Mouse (Mus musculus) ES-E14 (cell line): ENCODE data around the gene Foxo1. TPM values are rescaled to one million over a fixed set of nuclear protein-coding genes. Genes with fewer than 3 reads are reported as not detected.

ENCODE experiments used
- DNase-seq: peaks from one replicate; pipeline ENCODE4 v3.0.0-alpha.2; 2013; ENCODE audit warnings: low read depth, low spot score
- H3K27ac ChIP-seq: 2 replicates; pipeline ENCODE4 v1.5.1; 2012; ENCODE audit warnings: low read depth, mild to moderate bottlenecking, low read length, moderate library complexity, mixed read lengths; ENCODE audit not compliant: poor library complexity, insufficient read depth, severe bottlenecking
- H3K36me3 ChIP-seq: 2 replicates; pipeline ENCODE4 v1.6.1; 2012; ENCODE audit warnings: mild to moderate bottlenecking, low read length, moderate library complexity, mixed read lengths; ENCODE audit not compliant: control insufficient read depth, poor library complexity, insufficient read depth, severe bottlenecking
- H3K4me1 ChIP-seq, 2 experiments: fragments of 150-350 bp in 1 of 2; sonication (generic) in 1 of 2; 2 replicates each; pipeline ENCODE4 v1.6.1; 2012; ENCODE audit warnings: low read length in 2 of 2, mild to moderate bottlenecking in 1 of 2, mixed read lengths in 1 of 2; ENCODE audit not compliant: control insufficient read depth in 2 of 2, insufficient read depth in 2 of 2, poor library complexity in 1 of 2
- H3K4me3 ChIP-seq, 2 experiments: fragments of 150-350 bp in 1 of 2; sonication (generic) in 1 of 2; 2 replicates each; pipeline ENCODE4 v1.5.1; 2012; ENCODE audit warnings: low read length in 2 of 2, low read depth in 1 of 2, mild to moderate bottlenecking in 1 of 2, mixed read lengths in 1 of 2; ENCODE audit not compliant: insufficient read depth in 1 of 2, poor library complexity in 1 of 2, severe bottlenecking in 1 of 2
- H3K9ac ChIP-seq: 2 replicates; pipeline ENCODE4 v1.6.1; 2012; ENCODE audit warnings: low read depth, mild to moderate bottlenecking, low read length, mixed read lengths; ENCODE audit not compliant: poor library complexity, insufficient read depth, severe bottlenecking
- H3K9me3 ChIP-seq: fragments of 150-350 bp; sonication (generic); 2 replicates; pipeline ENCODE4 v1.6.1; 2012; ENCODE audit warnings: low read depth, mild to moderate bottlenecking, low read length; ENCODE audit not compliant: control insufficient read depth, insufficient read depth
- CHD2 ChIP-seq: IDR thresholded peaks from 2 replicates; pipeline ENCODE4 v1.6.1; 2014; ENCODE audit warnings: mild to moderate bottlenecking, low read depth, low read length, inconsistent platforms
- HCFC1 ChIP-seq: IDR thresholded peaks from 2 replicates; pipeline ENCODE4 v1.6.1; 2012; ENCODE audit warnings: low read length, inconsistent platforms, borderline replicate concordance; ENCODE audit not compliant: insufficient read depth
- MAFK ChIP-seq: IDR thresholded peaks from 2 replicates; pipeline ENCODE4 v1.6.1; 2014; ENCODE audit warnings: mild to moderate bottlenecking, low read depth, low read length, inconsistent platforms; ENCODE audit not compliant: insufficient read depth
- ZC3H11A ChIP-seq: IDR thresholded peaks from 2 replicates; pipeline ENCODE4 v1.6.1; 2012; ENCODE audit warnings: low read depth, mild to moderate bottlenecking, inconsistent platforms, low read length, borderline replicate concordance
- ZNF384 ChIP-seq: IDR thresholded peaks from 2 replicates; pipeline ENCODE4 v1.6.1; 2012; ENCODE audit warnings: low read depth, low read length, inconsistent platforms
- in situ Hi-C, 2 experiments: fragments of 600-800 bp; cut with MboI; formaldehyde crosslinking; loops; one replicate each; pipeline ENCODE4 v1.15.1; 2025; ENCODE audit warnings: low sequenced_read_pairs in 2 of 2, inconsistent platforms in 1 of 2; ENCODE audit not compliant: unreplicated experiment in 2 of 2
- total RNA-seq: library from RNA; depleted of rRNA; stranded (reverse); fragments of 300-350 nt; gene quantifications from 2 replicates; pipeline ENCODE4 v1.2.3, GENCODE M21; 2012

Gene Foxo1
- total RNA-seq, 1 experiment = 2.3 TPM

DNA sequence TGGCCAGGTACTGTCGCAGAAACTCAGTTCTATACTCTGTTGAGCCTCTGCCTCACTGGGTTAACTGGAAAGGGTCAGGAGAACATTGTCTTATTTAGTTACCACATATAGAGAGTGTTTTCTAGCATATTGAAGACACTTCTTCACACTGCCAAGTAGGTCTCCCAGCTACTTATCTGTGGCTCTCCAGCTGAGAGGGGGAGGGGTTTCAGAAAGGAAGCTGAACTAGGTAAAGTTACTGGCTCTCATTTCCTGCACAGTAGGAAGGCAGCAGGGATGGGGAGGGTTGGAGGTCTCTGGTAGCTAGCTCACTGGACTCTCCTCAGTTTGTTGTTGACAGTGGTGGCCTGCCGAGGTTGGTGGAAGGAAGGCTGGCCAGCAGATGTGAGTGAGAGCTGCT lies 31.2 kb downstream of the Foxo1 start:
- TF ChIP-seq MAFK (no peak), HCFC1 (no peak)
- H3K9ac ChIP-seq = no peak overlapping the region
- no peak overlapping the region for H3K4me3 ChIP-seq
- in situ Hi-C loops = no loop called here
- H3K36me3 ChIP-seq = peaks cover 5% of the 10 kb centered on the region; the same call in 1 of the 2 replicates
- no peak overlapping the region for H3K27ac ChIP-seq
- no peak for DNase-seq
- H3K9me3 ChIP-seq = no peaks in the 10 kb centered on the region
- peaks cover 8 to 19% of the 10 kb centered on the region in 2 experiments for H3K4me1 ChIP-seq

DNA sequence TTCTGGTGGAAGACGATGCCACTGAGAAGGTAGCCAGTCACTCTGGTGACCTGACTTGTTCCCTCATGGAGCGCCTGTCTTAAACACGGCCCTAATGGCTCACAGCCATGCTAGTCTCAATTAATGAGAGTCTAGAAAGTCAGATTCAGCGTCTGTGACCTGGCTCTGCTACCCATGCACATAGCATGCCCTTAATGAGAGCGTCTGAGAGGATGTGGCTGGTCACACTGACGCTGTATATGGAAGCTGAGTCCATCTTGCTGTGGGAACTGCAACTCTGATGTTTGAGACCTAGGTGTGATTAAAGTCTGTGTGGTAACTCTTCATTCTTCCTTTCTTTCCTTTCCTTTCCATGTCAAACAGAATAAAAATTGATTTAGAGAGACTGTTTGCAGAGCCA lies 32.4 kb downstream of the Foxo1 start:
- H3K36me3 ChIP-seq = peaks cover 5% of the 10 kb centered on the region; the same call in 1 of the 2 replicates
- TF ChIP-seq ZC3H11A = no peak
- no peak for TF ChIP-seq ZNF384
- no peak for TF ChIP-seq CHD2
- no peak for TF ChIP-seq HCFC1
- no peak for TF ChIP-seq MAFK
- peaks cover 6 to 16% of the 10 kb centered on the region in 2 experiments for H3K4me1 ChIP-seq
- no peak overlapping the region for H3K4me3 ChIP-seq
- in situ Hi-C loops = no loop called here
- no peak overlapping the region for H3K9ac ChIP-seq
- H3K9me3 ChIP-seq = no peaks in the 10 kb centered on the region
- no peak overlapping the region for H3K27ac ChIP-seq
- no peak for DNase-seq

GRCm38 (mm10) chr3:52303301-52303700 lies 35.2 kb downstream of the Foxo1 start:
- in situ Hi-C loops = no loop called here
- Histone ChIP-seq H3K9ac (no peak overlapping the region), H3K27ac (no peak overlapping the region), H3K9me3 (no peaks in the 10 kb centered on the region), H3K4me3 (no peak overlapping the region), H3K36me3 (peaks cover 5% of the 10 kb centered on the region; the same call in 1 of the 2 replicates), H3K4me1 (peaks cover 0 to 13% of the 10 kb centered on the region in 2 experiments; a peak in 1 of 4 replicates)
- no peak for DNase-seq
- TF ChIP-seq MAFK (no peak), ZNF384 (no peak), HCFC1 (no peak), CHD2 (no peak), ZC3H11A (no peak)

DNA sequence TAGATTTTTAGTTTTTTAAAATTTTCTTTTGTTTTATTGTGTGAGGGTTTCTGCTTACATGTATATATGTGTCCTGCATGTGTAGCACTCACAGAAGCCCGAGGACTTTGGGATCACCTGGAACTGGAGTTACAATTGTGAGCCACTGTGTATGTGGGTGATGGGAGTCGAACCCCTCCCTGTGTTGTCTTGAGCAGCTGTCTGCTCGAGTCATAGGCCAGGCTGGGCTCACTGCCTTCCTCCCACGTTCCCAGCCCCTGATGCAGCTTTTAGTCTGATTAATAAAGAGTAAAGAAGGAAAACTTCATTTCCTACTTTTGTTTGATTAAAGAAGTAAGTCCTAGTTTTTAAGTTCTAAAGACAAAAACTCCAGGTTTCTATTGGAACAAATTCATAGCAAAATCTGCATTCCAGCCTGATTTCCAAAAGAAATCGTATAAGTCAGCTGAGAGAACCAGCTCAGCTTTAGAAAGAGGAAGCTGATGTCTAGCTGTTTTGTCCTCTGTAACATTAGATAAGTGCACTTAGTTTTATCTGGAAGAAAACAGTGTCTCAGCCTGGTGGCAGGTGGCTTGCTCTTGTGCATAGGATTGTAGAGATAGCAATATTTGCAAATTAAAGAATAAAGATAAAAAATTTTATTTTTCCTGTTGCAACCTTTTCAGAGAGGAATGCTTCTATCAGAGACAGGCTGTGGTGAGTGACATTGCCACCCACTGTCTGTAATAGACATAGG lies 40.6 kb downstream of the Foxo1 start:
- TF ChIP-seq ZNF384 (no peak), HCFC1 (no peak), CHD2 (no peak), ZC3H11A (no peak), MAFK (no peak)
- in situ Hi-C loops = no loop called here
- H3K36me3 ChIP-seq = no peaks in the 10 kb centered on the region

More for the DNA sequence above, 40.6 kb downstream of the Foxo1 start:
- Histone ChIP-seq H3K9ac (no peak overlapping the region), H3K4me3 (no peak overlapping the region), H3K9me3 (no peaks in the 10 kb centered on the region), H3K27ac (no peak overlapping the region), H3K4me1 (peaks cover 0 to 3% of the 10 kb centered on the region in 2 experiments; a peak in 1 of 4 replicates)
- DNase-seq = no peak
